Mouse (Mus musculus) stomach, postnatal 0 days (tissue): ENCODE measurements at regions not wholly inside any gene's neighbourhood (a gene's known extent, or its start where the extent isn't known, plus 50 kb on each side); places are given as distances from the start of the nearest gene placed in this dataset.

ENCODE experiments used
- ATAC-seq: fragments of 200-750 bp; cut with Nextera tagmentation; 2 replicates; pipeline ENCODE4 v1.8.0; 2017; ENCODE audit not compliant: low FRiP score, low TSS enrichment
- DNase-seq: peaks from one replicate; pipeline ENCODE4 v3.0.0-alpha.2; 2016; ENCODE audit warnings: low spot score
- H3K27ac ChIP-seq: fragments of 300-500 bp; sonication (generic); replicated peaks from 2 replicates; pipeline ENCODE4 v1.5.1; 2014; ENCODE audit warnings: mild to moderate bottlenecking, control low read depth
- H3K27me3 ChIP-seq: fragments of 300-500 bp; sonication (generic); 2 replicates; pipeline ENCODE4 v1.6.1; 2014; ENCODE audit warnings: low read length; ENCODE audit not compliant: control insufficient read depth, insufficient read depth
- H3K36me3 ChIP-seq: fragments of 300-500 bp; sonication (generic); 2 replicates; pipeline ENCODE4 v1.6.1; 2014; ENCODE audit warnings: low read length, mixed read lengths; ENCODE audit not compliant: control insufficient read depth, insufficient read depth
- H3K4me1 ChIP-seq: fragments of 300-500 bp; sonication (generic); replicated peaks from 2 replicates; pipeline ENCODE4 v1.6.1; 2014; ENCODE audit warnings: antibody characterized with exemption; ENCODE audit not compliant: control insufficient read depth, insufficient read depth
- H3K4me2 ChIP-seq: fragments of 300-500 bp; sonication (generic); replicated peaks from 2 replicates; pipeline ENCODE4 v1.6.1; 2014; ENCODE audit warnings: low read depth, mild to moderate bottlenecking, control low read depth, moderate library complexity
- H3K4me3 ChIP-seq: fragments of 300-500 bp; sonication (generic); 2 replicates; pipeline ENCODE4 v1.5.1; 2014; ENCODE audit warnings: low read depth, low read length, control low read depth
- H3K9ac ChIP-seq: fragments of 300-500 bp; sonication (generic); 2 replicates; pipeline ENCODE4 v1.6.1; 2014; ENCODE audit warnings: mild to moderate bottlenecking, low read length, control low read depth, mixed read lengths
- H3K9me3 ChIP-seq: fragments of 300-500 bp; sonication (generic); 2 replicates; pipeline ENCODE4 v1.6.1; 2016; ENCODE audit warnings: low read length; ENCODE audit not compliant: control insufficient read depth
- CTCF ChIP-seq: IDR thresholded peaks from 2 replicates; pipeline ENCODE4 v1.5.1; 2016; ENCODE audit warnings: antibody characterized with exemption, low read depth, mild to moderate bottlenecking, moderate library complexity
- EP300 ChIP-seq: optimal IDR thresholded peaks from 2 replicates; pipeline ENCODE3; 2016; ENCODE audit warnings: antibody characterized with exemption
- WGBS: fragments of 180-500 bp; shearing (Covaris S2); extraction: QIAGEN DNeasy Blood & Tissue Kit; methylation state at CpG from one replicate; pipeline ENCODE4 v1.1.7; 2014; 5-methylcytosine and 5-hydroxymethylcytosine counted together

- no peaks in the 10 kb centered on the region for H3K36me3 ChIP-seq
- no peak overlapping the region for H3K4me2 ChIP-seq
- no peaks in the 10 kb centered on the region for H3K4me1 ChIP-seq
- H3K9me3 ChIP-seq = no peaks in the 10 kb centered on the region
- H3K4me3 ChIP-seq = no peak overlapping the region
- H3K9ac ChIP-seq = no peak overlapping the region
- H3K27me3 ChIP-seq = no peaks in the 10 kb centered on the region
- no peak overlapping the region for H3K27ac ChIP-seq
- 83% methylated on average over 5 of the region's 5 CpGs for WGBS
- ATAC-seq = no peak
- no peak for TF ChIP-seq EP300
- TF ChIP-seq CTCF = no peak
- DNase-seq = no peak
Measured at GRCm38 (mm10) chr1:39143626-39144025, 49.9 kb upstream of the Npas2 start.
